Mouse (Mus musculus): ENCODE data around the gene Pi4k2a.

Gene Pi4k2a

DNA sequence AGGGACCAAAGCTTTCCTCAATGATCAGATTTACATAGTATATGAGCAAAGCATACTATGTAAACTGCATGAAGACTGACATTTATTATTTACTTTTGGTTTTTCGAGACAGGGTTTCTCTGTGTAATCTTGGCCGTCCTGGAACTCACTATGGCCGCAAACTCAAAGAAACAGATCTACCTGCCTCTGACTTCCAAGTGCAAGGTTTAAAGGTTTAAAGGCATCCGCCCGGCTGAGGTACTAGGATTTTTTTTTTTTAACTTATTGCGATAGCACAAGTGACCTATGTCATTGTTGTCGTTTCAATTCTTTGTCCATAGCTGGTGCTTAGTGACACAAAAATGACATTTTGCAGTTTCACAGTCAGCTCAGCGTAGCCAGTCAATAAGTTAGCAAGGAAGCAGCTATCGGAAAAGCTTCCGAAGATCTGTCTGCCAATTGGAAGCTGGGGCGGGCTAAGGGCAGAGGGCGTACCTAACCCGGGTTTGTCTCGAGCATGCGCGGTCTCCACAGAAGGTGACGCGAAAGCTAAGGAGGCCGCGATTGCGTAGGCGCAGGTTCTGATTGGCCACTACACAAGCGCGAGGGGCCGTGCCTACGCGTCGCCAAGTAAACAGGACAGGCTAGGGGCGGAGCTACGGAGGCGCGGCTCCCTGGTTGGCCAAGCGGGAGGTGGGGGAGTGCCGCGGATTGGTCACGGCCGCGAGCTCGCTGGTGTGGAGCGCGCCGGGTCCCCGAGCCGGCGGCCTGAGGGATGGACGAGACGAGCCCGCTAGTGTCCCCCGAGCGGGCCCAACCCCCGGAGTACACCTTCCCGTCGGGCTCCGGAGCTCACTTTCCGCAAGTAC, at the start of gene Pi4k2a:
Pi4k2a (plus strand) TSS at position 723 of the 848 bp plus-strand sequence.
- DNase-seq: peak; percentile 97 to 100

DNA sequence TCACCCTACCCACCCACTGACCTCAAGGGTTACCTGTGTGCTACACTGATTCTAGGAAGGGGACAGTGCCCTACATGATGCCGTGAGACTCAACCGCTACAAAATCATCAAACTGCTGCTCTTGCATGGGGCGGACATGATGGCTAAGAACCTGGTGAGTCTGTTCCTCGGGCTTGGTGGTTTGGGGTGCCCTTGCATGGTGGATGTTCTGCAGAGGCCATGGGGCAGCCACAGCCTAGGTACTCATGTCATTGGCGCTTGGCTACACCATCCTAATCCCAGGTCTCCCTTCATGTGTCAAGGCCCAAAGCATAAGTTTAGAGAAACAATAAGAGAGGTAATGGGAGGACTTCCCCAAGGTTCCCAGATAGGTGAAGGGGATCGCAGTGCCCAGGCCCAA, 46.3 kb upstream of the Pi4k2a start:
- no peak for DNase-seq

DNA sequence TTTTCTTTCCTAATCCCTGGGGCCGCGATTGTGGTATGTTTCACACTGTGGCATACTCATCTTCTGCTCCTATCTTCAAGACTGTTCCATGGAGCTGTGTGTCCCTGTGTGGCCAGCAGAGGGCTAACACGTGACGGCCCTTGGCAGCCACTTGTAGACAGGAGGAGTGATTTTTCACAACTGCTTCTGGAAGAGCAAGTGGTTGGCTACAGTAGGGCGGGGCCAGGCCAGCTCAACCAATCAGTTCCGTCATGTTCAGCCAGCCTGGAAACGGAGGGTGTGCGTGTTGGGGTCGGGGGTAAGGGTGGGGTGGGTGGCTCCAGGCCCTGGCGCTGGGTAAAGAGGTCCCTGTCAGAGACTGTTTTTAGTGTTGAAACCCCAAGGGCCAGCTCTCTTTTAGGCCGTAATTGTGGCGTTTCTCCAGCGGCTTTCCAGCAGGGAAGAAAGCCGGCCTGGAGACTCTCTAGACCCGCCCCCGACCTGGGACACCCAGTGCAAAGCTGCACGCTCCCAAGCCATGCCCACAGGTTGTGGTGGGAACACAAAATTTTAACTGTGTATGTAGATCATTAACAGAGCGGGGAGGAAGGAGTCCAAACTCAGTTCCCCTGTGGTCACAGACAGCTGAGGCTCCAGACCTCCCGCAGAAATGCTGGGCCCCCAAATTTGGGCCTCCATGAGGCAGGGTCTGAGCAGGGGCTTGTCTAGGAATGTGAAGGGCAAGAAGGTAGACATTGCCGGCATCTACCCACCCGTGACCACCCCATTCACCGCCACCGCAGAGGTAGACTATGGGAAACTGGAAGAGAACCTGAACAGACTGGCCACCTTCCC, 44.8 kb upstream of the Pi4k2a start, which contains the start of gene Hoga1:
Hoga1 (plus strand) TSS at position 342 of the 834 bp plus-strand sequence.
- DNase-seq: peak; percentile 53 to 57

DNA sequence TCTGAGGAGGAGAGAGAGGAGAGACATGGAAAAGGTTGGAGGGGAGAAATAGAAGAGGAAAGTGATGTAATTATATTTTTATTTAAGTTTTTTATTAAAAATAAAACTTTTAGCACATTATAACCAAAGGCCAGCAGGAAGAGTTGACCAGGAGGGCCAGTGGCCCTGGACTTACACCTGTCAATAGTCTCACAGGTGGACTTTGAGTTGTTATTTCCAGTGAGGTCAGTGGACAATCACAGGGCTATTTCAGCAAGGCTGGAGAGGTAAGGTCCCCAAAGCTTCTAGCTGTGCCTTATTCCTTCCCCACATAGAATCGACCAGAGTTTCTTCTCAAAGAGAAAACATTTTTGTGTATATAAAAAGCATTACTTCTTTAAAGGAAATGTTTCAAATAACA, 40.0 kb upstream of the Pi4k2a start:
- DNase-seq: no peak

DNA sequence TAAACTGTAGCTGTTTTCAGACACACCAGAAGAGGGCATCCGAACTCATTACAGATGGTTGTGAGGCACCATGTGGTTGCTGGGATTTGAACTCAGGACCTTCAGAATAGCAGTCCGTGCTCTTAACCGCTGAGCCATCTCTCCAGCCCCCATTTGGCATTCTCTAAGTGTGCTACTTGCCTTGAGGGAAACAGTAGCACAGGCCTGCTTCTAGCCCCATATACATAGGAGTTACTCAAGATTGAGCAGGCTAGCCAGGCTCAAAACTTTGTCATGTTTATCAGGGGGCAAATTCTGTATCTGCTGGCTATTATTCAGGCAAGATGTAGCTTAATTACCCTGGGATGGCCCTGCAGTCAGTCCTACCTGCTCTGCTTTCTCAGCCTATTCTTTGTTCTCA, 38.9 kb upstream of the Pi4k2a start:
- DNase-seq: no peak

DNA sequence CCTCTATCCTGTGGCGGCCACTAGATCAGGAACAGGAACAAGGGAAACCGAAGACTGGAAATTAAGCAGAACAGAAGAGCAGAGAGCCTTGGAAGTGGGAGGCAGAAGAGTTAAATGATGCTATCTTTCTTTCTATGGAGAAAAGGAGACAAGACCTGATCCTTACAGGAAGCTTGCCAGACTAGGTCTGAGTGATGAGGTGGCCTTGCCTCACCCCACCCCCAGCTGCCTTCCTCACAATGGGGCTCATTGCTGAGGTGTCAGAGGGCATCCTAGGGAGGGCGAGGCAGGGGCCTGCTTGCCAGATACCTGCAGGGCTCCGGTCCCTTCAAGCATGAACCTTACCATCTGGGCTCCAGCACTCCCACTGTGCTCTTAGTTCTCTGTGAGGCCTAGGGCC, 38.3 kb upstream of the Pi4k2a start, which contains the start of gene 4933411K16Rik:
4933411K16Rik (plus strand) TSS at position 301 of the 400 bp plus-strand sequence.
- no peak for DNase-seq

DNA sequence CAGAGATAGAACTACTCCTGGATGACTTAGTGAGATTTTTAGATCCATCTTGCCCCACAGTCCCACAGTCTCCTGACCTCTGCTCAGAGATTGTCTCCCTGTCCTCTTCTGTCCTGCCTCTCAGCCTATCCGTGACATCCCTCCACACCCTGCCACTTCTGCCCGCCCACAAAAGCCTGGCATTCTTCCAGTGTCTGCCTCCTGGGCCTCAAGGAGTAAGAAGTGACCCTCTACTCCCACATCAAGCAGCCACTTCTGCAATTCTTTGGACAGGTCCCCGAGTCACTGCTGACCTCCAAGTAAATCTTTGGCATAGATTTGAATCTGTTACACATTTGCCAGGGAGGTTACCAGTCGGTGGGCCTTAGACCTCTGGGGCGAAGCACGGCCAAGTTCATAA, 36.0 kb upstream of the Pi4k2a start:
- no peak for DNase-seq

DNA sequence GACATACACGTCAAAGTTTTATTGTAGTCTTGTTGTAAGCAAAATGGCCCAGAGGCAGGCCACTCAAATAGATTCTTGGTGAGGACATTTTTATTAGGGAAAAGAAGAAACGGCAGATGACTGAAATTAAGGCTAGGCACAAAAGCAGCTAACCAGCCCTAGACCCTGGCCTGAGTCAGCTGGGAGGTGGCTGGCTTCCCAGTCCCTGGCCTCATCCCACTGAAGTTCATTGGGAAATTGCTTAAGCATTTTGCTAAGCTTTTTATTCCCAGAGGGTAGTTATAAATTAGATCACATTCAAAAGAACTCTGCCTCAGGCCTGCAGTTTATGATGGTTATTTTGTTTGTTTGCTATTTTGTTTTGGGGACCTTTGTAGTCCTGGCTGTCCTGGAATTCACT, 34.4 kb upstream of the Pi4k2a start:
- DNase-seq: no peak

DNA sequence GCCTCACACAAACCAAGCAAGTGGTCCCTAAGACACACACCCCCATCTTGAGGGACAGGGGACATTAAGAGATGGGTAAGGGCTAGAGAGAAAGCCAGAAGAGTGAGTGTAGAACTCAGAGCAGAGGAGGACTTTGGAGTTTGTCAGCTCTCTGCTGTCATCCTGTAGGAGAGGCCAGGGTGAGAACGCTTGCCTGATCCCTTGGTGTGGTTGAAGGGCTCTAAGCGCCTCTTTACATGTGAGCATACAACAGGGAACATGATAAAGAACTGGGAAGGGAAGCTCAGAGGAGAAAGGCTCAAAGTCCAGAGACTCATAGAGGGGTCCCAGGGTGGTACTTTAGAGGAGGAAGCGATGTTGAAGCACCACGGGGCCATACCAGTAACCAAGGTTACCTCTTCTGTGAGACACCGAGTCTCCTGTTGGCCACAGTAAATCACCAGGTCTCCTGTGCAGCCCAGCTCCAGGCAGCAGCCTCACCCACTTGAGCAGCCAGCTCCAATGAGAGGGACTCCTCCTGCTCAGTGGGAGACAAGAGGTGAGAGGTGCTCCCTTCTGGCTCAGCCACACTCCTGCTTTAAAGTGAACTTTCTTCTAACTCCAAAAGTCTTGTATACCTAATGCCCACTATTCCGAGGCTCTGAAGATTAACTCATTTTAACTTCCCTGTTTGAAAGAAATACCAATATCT, 33.4 kb upstream of the Pi4k2a start:
- no peak for DNase-seq

DNA sequence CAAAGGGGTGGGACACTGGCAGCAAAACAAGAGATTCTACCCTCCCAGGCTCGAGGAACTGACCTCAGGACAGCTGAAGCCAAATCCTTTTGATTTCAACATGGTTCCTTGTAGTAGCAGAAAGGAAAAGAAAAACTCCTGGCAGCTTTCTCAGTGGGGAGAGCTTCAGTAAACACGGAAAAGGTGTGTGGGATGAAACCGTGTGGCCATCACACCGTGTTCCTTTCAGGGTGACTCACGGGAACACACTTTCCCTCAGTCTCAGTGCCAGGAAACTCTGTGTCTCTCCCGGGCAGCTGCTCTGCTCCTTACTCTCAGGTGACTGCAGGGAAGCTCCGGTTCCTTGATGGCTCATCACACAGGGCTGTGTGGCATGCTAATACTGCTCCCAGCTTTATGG, 31.8 kb upstream of the Pi4k2a start:
- no peak for DNase-seq

DNA sequence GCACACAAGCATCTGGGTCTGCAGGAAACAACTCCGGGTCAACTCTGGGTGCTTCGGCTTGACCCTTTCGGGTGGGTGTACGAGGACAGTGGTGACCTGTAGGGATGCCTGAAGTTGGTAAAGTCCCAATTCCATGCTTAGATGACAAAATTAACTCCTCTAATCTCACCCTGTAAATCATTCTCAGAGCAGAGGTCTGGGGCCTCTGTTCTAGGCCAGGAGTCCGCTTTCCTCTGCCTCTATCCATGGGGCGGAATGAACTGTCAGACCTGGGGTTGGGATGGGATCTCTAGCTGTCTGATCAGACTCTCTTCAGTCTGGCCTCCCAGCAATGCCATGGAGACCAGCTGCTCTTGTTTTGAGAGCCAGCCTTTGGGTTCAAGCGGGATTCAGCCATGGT, 28.8 kb upstream of the Pi4k2a start:
- DNase-seq: no peak

DNA sequence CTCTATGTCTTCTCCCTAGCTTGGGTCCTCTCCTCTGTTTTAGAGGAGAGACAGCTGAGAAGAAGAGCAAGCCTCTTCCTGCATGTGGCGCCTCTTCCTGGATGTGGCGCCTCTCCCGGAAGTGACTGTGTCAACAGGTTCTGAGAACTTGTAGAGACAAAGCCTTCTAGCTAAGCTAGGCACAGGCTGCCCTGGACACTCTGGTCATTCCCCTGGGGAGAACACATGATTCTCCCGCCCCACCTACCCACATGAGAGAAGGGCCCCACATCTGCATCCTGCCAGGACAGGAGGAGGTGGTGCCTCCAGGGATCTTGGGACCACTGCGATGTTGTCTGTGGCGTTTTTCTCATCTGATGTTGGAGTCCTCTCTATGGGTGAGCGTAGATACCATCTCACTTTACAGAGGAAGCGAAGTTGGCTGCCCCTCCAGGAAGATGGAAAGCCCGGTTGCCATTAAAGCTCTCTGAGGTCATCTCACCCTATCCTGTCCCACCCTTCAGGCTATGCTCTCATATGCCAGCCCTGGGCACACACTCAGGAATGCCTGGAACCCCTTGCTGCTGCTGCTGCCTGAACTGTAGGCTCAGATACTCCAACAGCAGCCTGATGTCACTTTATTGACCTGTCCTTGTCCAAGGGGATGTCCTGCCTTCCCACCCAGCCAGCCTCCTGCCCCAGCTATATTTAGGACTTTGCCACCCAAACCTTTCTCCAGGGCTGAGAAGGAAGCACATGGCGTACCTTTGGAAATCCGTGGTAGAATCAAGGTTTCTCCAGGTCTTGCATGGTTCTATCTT, 21.6 kb upstream of the Pi4k2a start:
- DNase-seq: no peak

DNA sequence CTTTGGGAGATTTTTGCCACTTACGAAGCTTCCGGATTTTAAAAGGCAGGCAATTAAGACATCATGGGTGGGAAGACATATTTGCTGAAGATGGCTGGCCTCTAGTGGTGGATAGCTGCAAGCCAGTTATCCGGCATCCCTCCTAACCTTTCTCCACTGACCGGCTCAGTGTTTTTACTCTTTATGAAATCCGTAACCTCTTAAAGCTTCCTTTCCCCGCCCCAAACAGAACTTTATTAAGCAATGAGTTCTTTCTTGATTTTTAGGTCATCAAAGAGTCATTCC, 21.1 kb upstream of the Pi4k2a start:
- DNase-seq: peak; percentile 33 to 40

DNA sequence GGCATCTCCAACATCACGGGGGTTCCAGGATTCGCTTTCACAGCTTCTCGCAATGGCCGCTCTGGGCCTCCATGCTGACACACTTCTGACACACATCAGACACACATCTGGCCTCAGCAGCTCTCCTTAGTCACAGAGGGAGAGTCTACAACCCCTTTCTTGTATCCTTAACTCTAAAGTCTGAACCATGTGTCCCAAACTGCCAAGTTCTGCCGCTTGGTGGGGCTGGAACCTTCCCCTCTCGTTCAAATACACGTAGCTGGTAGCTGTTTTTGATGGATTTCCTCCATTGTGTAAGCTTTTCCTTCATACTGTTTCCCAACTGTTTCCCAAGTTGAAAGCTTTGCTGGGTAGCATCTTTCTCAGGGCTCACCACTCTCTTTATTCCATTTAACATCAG, 19.0 kb upstream of the Pi4k2a start:
- DNase-seq: no peak

DNA sequence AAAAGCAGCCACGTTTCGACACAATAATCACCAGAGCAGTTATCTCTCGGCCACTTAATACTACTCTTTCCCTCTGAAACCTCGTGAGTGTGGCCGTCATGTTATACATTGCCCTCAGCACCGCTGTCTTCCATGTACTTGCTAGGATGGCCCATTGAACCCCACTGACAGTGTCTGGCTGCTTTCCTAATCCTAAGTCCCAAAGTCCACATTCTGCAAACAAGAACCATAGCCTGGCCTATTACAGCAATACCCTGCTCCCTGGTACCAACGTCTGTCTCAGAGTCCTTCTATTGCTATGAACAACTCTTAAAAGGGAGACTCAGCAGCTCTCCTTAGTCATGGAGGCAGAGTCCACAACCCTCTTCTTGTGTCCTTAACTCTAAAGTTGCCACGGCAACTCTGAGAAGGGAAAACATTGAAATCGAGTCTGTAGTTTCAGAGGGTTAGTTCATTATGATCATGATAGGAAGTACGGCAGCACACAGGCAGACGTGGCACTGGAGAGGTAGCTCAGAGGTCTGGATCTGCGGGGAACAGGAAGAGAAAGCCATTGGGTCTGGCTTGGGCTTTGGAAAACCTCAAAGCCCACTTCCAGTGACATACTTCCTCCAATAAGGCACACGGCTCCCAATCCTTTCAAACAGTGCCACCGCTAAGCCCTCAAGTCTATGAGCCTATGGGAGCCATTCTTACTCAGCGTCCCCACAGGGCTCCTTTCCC, 18.2 kb upstream of the Pi4k2a start:
- DNase-seq: no peak

DNA sequence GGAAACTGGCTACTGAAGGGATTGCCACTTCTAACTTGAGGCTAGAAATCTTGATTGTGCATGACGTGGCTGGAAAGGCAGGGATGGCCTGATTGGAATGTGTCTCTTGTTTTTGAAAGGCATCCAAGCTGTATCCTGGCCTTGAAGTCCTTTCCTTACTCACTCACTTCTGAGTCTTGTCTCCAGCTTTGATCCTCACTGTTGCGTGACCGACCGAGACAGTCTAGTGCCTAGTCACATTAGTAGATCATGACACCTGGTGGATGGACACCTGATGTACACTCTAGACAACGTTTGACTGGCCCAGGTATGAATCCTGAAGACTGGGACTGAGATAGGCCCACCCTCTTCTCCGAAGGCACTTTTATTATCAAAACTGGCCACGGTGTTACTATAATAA, 17.5 kb upstream of the Pi4k2a start:
- no peak for DNase-seq

DNA sequence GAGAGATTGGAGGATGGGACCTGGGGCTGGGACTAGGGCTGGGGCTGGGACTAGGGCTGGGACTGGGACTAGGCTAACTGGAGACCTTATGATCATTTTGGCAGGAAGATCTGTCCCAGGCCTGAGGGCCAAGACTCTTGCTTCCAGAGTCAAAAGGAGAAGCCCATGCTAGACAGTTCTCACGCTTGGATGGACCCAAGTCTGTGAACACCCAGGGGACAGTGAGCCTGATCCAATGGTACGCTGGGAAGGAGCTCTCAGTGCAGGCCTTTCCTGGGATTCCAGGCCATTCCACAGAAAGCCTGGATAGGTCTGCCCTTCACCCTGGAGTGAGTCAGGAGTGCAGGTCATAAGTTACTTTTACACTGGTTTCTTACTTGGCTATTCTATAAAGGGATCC, 15.2 kb upstream of the Pi4k2a start:
- no peak for DNase-seq

DNA sequence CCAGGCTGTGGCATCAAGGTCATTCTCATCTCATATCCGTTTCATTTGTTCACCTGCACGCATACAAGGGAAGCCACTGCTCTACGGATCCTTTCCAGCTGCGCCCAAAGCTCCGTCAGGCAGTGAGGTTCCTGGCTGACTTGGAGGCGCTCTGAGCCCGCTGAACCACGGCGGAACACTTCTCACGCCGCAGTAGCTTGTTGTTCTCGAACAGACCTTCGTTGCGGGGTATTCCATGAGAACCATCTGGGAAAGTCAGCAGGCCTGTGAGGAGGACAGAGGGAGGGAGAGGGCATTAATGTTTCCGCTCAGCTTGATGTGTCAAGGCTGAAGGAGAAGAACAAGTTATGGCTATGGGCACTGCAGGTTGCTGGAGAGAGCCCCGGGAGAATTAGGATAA, 14.3 kb upstream of the Pi4k2a start:
- DNase-seq: no peak

DNA sequence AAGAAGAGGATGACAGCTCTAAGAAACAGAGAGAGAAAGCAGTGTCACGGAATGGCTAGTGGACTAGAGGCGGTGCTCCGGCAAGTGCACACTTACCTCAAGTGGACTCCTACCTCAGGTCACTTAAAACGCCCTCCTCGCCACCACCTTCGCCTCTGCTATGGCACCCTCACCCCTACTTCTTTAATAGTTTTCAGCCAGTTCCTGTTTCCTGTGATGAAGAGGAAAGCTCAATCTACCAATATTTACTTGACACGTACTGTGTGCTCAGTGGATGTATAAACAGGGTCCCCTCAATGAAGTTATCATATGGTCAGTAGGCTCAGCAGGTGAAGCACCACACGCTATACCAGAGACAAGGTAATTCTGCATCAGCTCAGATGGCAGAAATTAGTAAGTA, 11.7 kb upstream of the Pi4k2a start:
- no peak for DNase-seq

DNA sequence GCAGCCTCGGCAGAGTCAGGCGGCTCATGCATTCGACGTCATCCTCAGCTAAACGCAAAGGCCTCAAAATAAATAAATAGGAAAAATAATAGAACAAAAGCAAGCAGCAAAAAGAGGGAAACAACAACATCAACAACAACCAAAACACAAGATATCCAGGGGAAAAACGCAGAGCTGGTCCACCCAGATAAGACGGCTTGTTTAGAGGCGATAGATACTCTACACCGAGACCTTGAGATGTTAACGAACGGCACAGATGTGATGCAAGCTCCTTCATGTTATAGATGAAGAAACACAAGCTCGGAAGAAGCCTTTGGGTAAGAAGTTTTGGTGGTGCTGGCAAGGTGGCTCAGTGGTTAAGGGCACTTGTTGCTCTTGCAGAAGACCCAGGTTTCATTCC, 11.3 kb upstream of the Pi4k2a start:
- DNase-seq: no peak

DNA sequence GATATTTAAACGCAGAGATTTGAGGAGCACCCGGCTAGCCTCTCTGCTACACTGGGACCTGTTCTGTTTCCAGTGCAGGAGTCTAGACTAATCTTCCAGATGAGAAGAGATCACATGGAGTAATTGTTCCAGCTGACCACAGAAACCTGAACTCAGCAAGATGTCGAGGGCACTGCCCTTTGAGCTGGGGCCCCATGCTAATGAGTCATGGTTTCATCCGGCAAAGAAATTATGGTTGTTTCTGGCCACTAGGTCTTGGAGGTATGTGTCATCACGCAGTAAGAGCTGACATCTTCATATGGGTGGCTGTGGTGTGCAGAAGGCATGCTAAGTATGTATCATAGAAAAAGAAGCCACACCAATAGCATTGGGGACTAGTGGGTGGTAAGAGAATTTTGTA, 10.3 kb upstream of the Pi4k2a start:
- no peak for DNase-seq

DNA sequence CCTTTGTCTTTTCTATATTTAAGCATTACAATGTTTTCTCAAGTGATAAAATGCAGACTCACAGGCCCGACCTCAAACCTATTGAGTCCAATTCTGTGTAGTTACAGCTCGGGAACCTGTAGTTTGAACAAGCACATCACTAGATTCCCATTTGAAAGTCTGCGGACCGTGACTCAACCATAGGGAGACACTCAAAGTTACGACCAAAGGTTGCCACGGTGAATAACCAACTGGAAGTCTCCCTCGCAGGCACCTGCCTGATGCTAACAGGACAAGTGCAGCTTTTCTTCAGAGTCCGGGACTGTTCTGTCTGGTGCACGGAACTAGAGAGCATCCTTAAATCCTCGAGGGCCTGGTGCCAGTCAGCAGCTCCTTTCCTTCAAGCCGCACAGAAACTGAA, 9.8 kb upstream of the Pi4k2a start:
- no peak for DNase-seq
